Mouse (Mus musculus): ENCODE measurements around the gene Hk3. TPM values are rescaled to one million over a fixed set of nuclear protein-coding genes. Genes with fewer than 3 reads are reported as not detected.
A peak's percentile ranks its signal among the peaks of the same experiment; 100 is the strongest.

The Hk3 gene
- polyA plus RNA-seq, 1 experiment from 2014 or later = 0.65 TPM

GRCm38 (mm10) chr13:55011103-55011502, 10.1 kb downstream of the Hk3 start:
- Histone ChIP-seq H3K9ac (ENCODE audit: low read length) (no peak overlapping the region), H3K4me3 (ENCODE audit: low read depth, low read length) (no peak overlapping the region), H3K27me3 (ENCODE audit: control insufficient read depth, insufficient read depth, low read length) (0 out of 2 replicates have a peak, but pooled peaks cover 3% of the 10 kb centered on the region), H3K4me2 (ENCODE audit: low read depth, low read length, severe bottlenecking) (no peak overlapping the region), H3K27ac (ENCODE audit: low read depth, low read length) (no peak overlapping the region), H3K9me3 (ENCODE audit: control insufficient read depth, low read length) (no peaks in the 10 kb centered on the region), H3K36me3 (ENCODE audit: control insufficient read depth, insufficient read depth, low read length) (no peaks in the 10 kb centered on the region), H3K4me1 (replicated peaks; ENCODE audit: control insufficient read depth, insufficient read depth, low read length) (peaks cover 12% of the 10 kb centered on the region; the same call in 1 of the 2 replicates)
- DNase-seq (ENCODE audit: low spot score) = no peak
- ATAC-seq (replicated peaks; ENCODE audit: low FRiP score) = no peak
- 92% methylated on average over 15 of the region's 15 CpGs for WGBS

- H3K9me3 ChIP-seq (ENCODE audit: control insufficient read depth, low read length) = no peaks in the 10 kb centered on the region
- WGBS = 46% methylated on average over 6 of the region's 6 CpGs
Observed at GRCm38 (mm10) chr13:55008589-55008988, 12.6 kb downstream of the Hk3 start.

GRCm38 (mm10) chr13:55006415-55006742, 14.8 kb downstream of the Hk3 start:
- DNase-seq (ENCODE audit: low spot score) = no peak
- no peak for ATAC-seq (replicated peaks; ENCODE audit: low FRiP score)
- no peaks in the 10 kb centered on the region for H3K27me3 ChIP-seq (ENCODE audit: control insufficient read depth, insufficient read depth, low read length)
- H3K4me2 ChIP-seq (ENCODE audit: low read depth, low read length, severe bottlenecking) = no peak overlapping the region
- WGBS = 91% methylated on average over 7 of the region's 7 CpGs
- no peak overlapping the region for H3K27ac ChIP-seq (ENCODE audit: low read depth, low read length)
- no peak overlapping the region for H3K4me3 ChIP-seq (ENCODE audit: low read depth, low read length)
- H3K36me3 ChIP-seq (ENCODE audit: control insufficient read depth, insufficient read depth, low read length) = no peaks in the 10 kb centered on the region
- no peak overlapping the region for H3K9ac ChIP-seq (ENCODE audit: low read length)
- H3K4me1 ChIP-seq (replicated peaks; ENCODE audit: control insufficient read depth, insufficient read depth, low read length) = peaks cover 6% of the 10 kb centered on the region
- H3K9me3 ChIP-seq (ENCODE audit: control insufficient read depth, low read length) = no peaks in the 10 kb centered on the region

More at GRCm38 (mm10) chr13:55008589-55008988, 12.6 kb downstream of the Hk3 start:
- H3K4me1 ChIP-seq (replicated peaks; ENCODE audit: control insufficient read depth, insufficient read depth, low read length) = peaks cover 8% of the 10 kb centered on the region
- ATAC-seq (replicated peaks; ENCODE audit: low FRiP score) = 0 out of 2 replicates have a peak, but pooled peaks have one; percentile 16
- DNase-seq (ENCODE audit: low spot score) = peak; percentile 58
- no peak overlapping the region for H3K27ac ChIP-seq (ENCODE audit: low read depth, low read length)
- 0 out of 2 replicates have a peak, but pooled peaks cover 3% of the 10 kb centered on the region for H3K27me3 ChIP-seq (ENCODE audit: control insufficient read depth, insufficient read depth, low read length)
- H3K4me3 ChIP-seq (ENCODE audit: low read depth, low read length) = no peak overlapping the region
- no peaks in the 10 kb centered on the region for H3K36me3 ChIP-seq (ENCODE audit: control insufficient read depth, insufficient read depth, low read length)
- no peak overlapping the region for H3K4me2 ChIP-seq (ENCODE audit: low read depth, low read length, severe bottlenecking)
- no peak overlapping the region for H3K9ac ChIP-seq (ENCODE audit: low read length)

- 82% methylated on average over 31 of the region's 31 CpGs for WGBS
- no peak overlapping the region for H3K27ac ChIP-seq (ENCODE audit: low read depth, low read length)
- no peak for ATAC-seq (replicated peaks; ENCODE audit: low FRiP score)
Observed at GRCm38 (mm10) chr13:55005691-55006414, 15.3 kb downstream of the Hk3 start.

GRCm38 (mm10) chr13:55004646-55005045, 16.5 kb downstream of the Hk3 start:
- H3K4me3 ChIP-seq (ENCODE audit: low read depth, low read length) = no peak overlapping the region
- WGBS = 78% methylated on average over 11 of the region's 11 CpGs
- no peaks in the 10 kb centered on the region for H3K27me3 ChIP-seq (ENCODE audit: control insufficient read depth, insufficient read depth, low read length)
- no peak for DNase-seq (ENCODE audit: low spot score)
- H3K4me2 ChIP-seq (ENCODE audit: low read depth, low read length, severe bottlenecking) = no peak overlapping the region
- H3K36me3 ChIP-seq (ENCODE audit: control insufficient read depth, insufficient read depth, low read length) = no peaks in the 10 kb centered on the region
- no peaks in the 10 kb centered on the region for H3K9me3 ChIP-seq (ENCODE audit: control insufficient read depth, low read length)
- peaks cover 6% of the 10 kb centered on the region for H3K4me1 ChIP-seq (replicated peaks; ENCODE audit: control insufficient read depth, insufficient read depth, low read length)
- H3K9ac ChIP-seq (ENCODE audit: low read length) = no peak overlapping the region
- ATAC-seq (replicated peaks; ENCODE audit: low FRiP score) = no peak
- no peak overlapping the region for H3K27ac ChIP-seq (ENCODE audit: low read depth, low read length)

More at GRCm38 (mm10) chr13:55005691-55006414, 15.3 kb downstream of the Hk3 start:
- DNase-seq (ENCODE audit: low spot score) = no peak
- Histone ChIP-seq H3K9me3 (ENCODE audit: control insufficient read depth, low read length) (no peaks in the 10 kb centered on the region), H3K4me3 (ENCODE audit: low read depth, low read length) (no peak overlapping the region), H3K4me2 (ENCODE audit: low read depth, low read length, severe bottlenecking) (no peak overlapping the region), H3K27me3 (ENCODE audit: control insufficient read depth, insufficient read depth, low read length) (no peaks in the 10 kb centered on the region), H3K36me3 (ENCODE audit: control insufficient read depth, insufficient read depth, low read length) (no peaks in the 10 kb centered on the region), H3K4me1 (replicated peaks; ENCODE audit: control insufficient read depth, insufficient read depth, low read length) (peaks cover 6% of the 10 kb centered on the region), H3K9ac (ENCODE audit: low read length) (no peak overlapping the region)

GRCm38 (mm10) chr13:55002090-55002489, 19.1 kb downstream of the Hk3 start:
- H3K9me3 ChIP-seq (ENCODE audit: control insufficient read depth, low read length) = no peaks in the 10 kb centered on the region
- DNase-seq (ENCODE audit: low spot score) (no peak), ATAC-seq (replicated peaks; ENCODE audit: low FRiP score) (no peak)
- no peak overlapping the region for H3K9ac ChIP-seq (ENCODE audit: low read length)
- no peaks in the 10 kb centered on the region; the same call in none of the 2 replicates for H3K4me1 ChIP-seq (replicated peaks; ENCODE audit: control insufficient read depth, insufficient read depth, low read length)
- H3K27ac ChIP-seq (ENCODE audit: low read depth, low read length) = no peak overlapping the region
- WGBS = 82% methylated on average over 10 of the region's 10 CpGs
- H3K4me3 ChIP-seq (ENCODE audit: low read depth, low read length) = no peak overlapping the region
- no peak overlapping the region for H3K4me2 ChIP-seq (ENCODE audit: low read depth, low read length, severe bottlenecking)
- H3K36me3 ChIP-seq (ENCODE audit: control insufficient read depth, insufficient read depth, low read length) = no peaks in the 10 kb centered on the region
- H3K27me3 ChIP-seq (ENCODE audit: control insufficient read depth, insufficient read depth, low read length) = no peaks in the 10 kb centered on the region; the same call in 1 of the 2 replicates

- H3K9ac ChIP-seq (ENCODE audit: low read length) = no peak overlapping the region
- H3K4me2 ChIP-seq (ENCODE audit: low read depth, low read length, severe bottlenecking) = no peak overlapping the region
- peaks cover under 1% of the 10 kb centered on the region for H3K4me1 ChIP-seq (replicated peaks; ENCODE audit: control insufficient read depth, insufficient read depth, low read length)
- WGBS = 83% methylated on average over 10 of the region's 10 CpGs
- DNase-seq (ENCODE audit: low spot score) (no peak), ATAC-seq (replicated peaks; ENCODE audit: low FRiP score) (no peak)
- H3K36me3 ChIP-seq (ENCODE audit: control insufficient read depth, insufficient read depth, low read length) = no peaks in the 10 kb centered on the region
- no peak overlapping the region for H3K4me3 ChIP-seq (ENCODE audit: low read depth, low read length)
- no peak overlapping the region for H3K27ac ChIP-seq (ENCODE audit: low read depth, low read length)
- no peaks in the 10 kb centered on the region for H3K9me3 ChIP-seq (ENCODE audit: control insufficient read depth, low read length)
- no peaks in the 10 kb centered on the region; the same call in 1 of the 2 replicates for H3K27me3 ChIP-seq (ENCODE audit: control insufficient read depth, insufficient read depth, low read length)
Observed at GRCm38 (mm10) chr13:55000433-55000832, 20.8 kb downstream of the Hk3 start.

- H3K27me3 ChIP-seq (ENCODE audit: control insufficient read depth, insufficient read depth, low read length) = no peaks in the 10 kb centered on the region; the same call in none of the 2 replicates
- H3K9ac ChIP-seq (ENCODE audit: low read length) = no peak overlapping the region
- H3K9me3 ChIP-seq (ENCODE audit: control insufficient read depth, low read length) = no peaks in the 10 kb centered on the region
- ATAC-seq (replicated peaks; ENCODE audit: low FRiP score) (no peak), DNase-seq (ENCODE audit: low spot score) (no peak)
- 83% methylated on average over 8 of the region's 8 CpGs for WGBS
- H3K36me3 ChIP-seq (ENCODE audit: control insufficient read depth, insufficient read depth, low read length) = no peaks in the 10 kb centered on the region
- no peak overlapping the region for H3K27ac ChIP-seq (ENCODE audit: low read depth, low read length)
- peaks cover 18% of the 10 kb centered on the region for H3K4me1 ChIP-seq (replicated peaks; ENCODE audit: control insufficient read depth, insufficient read depth, low read length)
- H3K4me2 ChIP-seq (ENCODE audit: low read depth, low read length, severe bottlenecking) = no peak overlapping the region
- H3K4me3 ChIP-seq (ENCODE audit: low read depth, low read length) = no peak overlapping the region
Observed at GRCm38 (mm10) chr13:54997568-54997967, 23.6 kb downstream of the Hk3 start.

- H3K4me3 ChIP-seq (ENCODE audit: low read depth, low read length) = no peak overlapping the region
- 46% methylated on average over 6 of the region's 6 CpGs for WGBS
- H3K27me3 ChIP-seq (ENCODE audit: control insufficient read depth, insufficient read depth, low read length) = peaks cover 3% of the 10 kb centered on the region
Observed at GRCm38 (mm10) chr13:54995161-54995560, 26.0 kb downstream of the Hk3 start.

More at GRCm38 (mm10) chr13:54995161-54995560, 26.0 kb downstream of the Hk3 start:
- ATAC-seq (replicated peaks; ENCODE audit: low FRiP score) = no peak; the same call in 1 of the 2 replicates
- Histone ChIP-seq H3K9me3 (ENCODE audit: control insufficient read depth, low read length) (no peaks in the 10 kb centered on the region), H3K4me1 (replicated peaks; ENCODE audit: control insufficient read depth, insufficient read depth, low read length) (peaks cover 18% of the 10 kb centered on the region), H3K27ac (ENCODE audit: low read depth, low read length) (no peak overlapping the region), H3K9ac (ENCODE audit: low read length) (no peak overlapping the region), H3K36me3 (ENCODE audit: control insufficient read depth, insufficient read depth, low read length) (no peaks in the 10 kb centered on the region), H3K4me2 (ENCODE audit: low read depth, low read length, severe bottlenecking) (no peak overlapping the region)
- DNase-seq (ENCODE audit: low spot score) = no peak
